Mouse (Mus musculus) brain, adult 2 months (tissue): Measurements from ENCODE around the gene Cdk5rap1.
"Not testable (repeated sequence)": the region's sequence is repeated elsewhere in the genome, so short reads cannot be mapped to it uniquely, and the experiment has no call there.

Source experiments
- DNase-seq: peaks from one replicate; pipeline ENCODE4 v3.0.0; 2011; ENCODE audit warnings: low read depth, low spot score

Cdk5rap1 gene

DNA sequence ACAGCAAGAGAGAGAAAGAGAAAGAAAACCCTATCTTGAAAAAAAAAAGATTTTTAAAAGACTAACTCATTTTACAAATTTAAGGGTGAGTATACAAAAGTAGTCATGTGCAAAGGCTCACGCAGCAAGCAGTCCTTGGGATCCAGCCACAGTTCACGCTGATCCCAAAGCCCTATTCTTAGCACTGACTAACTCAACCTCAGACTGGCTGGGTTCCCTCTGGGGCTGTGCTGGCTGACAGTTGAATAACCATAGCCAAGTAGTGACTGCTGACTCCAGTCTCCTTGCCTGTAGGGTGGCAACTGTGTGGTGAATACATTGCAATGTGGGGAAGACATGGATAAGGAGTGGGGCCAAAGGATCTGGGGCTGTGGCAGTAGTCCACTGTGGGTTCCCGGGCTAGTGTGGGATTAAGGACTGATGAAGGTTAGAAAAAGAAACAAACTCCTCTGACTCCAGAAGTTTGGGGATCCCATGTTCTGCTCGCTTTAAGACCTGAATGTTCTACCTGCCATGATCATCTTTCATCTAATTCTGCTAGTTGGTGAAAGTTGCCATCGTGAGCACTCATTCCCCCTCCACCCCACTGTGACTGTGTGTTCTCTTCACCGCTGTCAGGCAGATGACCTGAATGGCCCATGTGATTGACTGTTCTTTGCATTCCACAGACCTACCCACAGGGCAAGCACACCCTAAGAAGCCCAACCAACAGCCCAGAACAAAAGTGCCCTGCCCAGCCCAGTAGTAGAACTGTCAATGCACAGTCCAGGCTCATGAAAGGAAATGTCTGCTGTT is 2.2 kb upstream of the Cdk5rap1 start:
- DNase-seq: peak; percentile 65

DNA sequence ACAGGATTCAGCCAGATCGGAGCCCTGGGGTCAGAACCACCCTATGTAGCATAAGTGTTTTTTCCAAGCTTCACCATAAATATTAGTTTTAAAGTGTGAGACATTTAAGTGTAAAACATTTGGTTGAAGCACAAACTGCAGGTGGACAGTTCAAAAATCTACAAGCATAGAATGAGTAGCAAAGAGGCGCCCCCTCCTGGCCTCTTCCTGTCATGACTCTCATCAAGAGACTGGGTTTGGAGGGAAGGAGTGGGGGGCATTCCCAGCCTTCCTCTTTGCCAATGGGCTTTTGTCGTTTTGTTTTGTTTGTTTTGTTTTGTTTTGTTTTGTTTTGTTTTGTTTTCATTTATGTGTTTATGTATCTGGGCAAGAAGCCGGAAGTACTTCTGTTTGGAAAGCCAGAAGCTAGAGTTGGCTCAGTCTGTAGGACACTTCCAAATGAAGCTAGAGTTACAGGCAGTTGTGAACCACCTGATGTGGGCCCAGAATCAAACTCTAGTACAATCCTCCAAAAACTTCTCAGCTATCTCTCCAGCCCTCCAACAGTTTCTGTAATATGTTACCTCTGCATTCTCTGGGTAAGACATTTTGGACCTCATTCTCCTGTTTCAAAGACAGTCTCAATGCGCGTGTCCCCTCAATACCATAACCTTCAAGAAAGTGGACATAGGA is 1.3 kb upstream of the Cdk5rap1 start:
- peak; percentile 73 for DNase-seq

DNA sequence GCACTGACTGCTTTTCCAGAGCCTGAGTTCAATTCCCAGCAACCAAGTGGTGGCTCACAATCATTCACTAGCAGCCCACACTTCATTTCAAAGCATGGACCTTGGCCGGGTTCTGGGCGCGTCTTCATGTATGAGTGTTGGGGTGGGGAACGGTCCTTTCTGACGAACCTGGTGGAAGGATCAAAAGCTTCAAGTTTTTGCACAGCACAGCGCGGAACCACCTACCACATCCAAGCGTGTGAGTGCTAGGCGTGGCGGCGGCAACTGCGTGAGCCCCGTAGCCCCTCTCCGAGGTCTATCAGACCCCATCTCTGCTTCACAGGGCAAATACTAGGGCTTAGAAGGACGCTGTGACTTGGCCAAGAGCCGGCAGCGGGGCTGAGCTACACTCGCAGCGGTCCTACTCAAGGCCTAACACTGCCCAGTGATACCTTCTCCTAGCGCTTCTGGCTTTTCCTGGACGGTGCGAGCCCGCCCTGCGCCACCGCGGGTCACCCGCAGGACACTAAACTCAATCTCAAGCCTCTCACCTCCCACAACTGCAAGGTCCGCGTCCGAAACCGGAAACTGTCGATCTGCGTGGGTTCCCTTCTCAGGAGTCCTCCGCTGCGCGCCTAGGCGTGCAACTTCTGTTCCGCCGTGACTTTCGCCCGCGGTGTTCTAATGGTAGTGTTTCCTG is 520 bp downstream of the Cdk5rap1 start:
- DNase-seq: peak; percentile 95

DNA sequence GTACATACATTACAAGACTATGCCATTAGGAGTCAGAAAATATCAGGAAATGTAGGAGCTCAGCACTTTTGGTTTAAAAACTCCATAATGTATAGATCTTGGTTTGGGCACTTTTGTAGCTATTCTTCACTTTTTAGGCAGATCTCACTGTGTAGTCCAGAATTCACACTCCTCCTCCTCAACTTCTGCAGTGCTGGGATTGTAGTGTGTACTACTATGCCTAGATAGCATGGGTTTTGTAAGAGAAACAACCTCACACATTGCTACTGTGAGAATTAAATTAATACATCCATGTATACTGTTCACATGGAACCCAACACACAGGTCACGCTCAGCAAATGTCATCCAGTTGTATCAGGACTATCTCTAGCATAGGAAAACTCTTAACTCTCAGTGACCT is 5.3 kb downstream of the Cdk5rap1 start:
- peak; percentile 79 for DNase-seq

DNA sequence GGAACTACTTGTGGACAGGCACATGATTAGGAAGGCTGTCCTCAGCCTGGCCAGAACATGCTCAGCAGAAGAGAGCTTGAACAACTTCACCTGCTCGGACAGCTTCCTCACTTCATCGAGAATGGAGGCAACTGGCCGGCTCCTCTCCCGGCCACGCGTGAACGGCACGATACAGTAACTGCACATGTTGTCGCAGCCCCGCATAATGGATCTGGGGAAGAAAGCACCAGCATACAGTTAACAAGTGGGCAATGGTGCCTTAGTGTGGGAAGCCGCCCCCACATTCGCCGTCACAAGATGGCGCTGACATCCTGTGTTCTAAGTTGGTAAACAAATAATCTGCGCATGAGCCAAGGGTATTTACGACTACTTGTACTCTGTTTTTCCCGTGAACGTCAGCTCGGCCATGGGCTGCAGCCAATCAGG is 18.8 kb downstream of the Cdk5rap1 start:
- DNase-seq: not testable (repeated sequence)

DNA sequence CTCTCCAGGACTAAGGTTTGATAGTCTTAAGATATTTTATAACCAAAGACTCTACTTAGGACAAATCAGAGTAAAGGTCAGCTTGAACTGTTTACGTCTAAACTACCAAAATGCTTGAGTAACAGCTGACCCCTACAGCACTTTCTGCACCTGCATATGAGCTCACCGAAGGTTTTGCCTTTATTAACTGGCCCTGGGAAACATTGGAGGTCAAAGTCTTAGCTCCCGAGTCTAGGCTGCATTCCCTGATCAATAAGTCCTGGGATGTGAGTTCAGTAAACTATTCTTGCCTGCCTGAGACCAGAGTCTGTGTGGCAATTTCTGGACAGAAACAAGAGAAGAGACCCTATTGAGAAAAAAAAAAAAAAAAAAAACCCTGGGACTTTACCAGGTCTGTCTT is 24.7 kb downstream of the Cdk5rap1 start:
- no peak for DNase-seq

DNA sequence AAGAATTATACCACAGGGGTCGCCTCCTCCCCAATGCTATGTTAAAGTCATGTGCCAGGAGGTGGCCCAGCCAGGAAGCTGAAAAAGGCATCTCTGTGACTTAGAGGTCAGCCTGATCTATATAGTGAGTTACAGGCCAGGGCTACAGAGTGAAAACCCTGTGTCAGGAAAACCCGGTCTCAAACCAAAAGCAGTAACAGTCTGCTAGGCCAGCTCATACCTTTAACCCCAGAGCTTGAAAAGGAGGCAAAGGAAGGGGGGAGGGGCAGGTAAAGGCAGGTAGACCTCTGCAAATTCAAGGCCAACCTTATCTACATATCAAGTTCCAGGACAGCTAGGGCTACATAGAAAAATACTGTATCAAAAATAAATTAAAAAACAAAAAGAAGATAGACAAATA is 33.5 kb downstream of the Cdk5rap1 start:
- DNase-seq: no peak

DNA sequence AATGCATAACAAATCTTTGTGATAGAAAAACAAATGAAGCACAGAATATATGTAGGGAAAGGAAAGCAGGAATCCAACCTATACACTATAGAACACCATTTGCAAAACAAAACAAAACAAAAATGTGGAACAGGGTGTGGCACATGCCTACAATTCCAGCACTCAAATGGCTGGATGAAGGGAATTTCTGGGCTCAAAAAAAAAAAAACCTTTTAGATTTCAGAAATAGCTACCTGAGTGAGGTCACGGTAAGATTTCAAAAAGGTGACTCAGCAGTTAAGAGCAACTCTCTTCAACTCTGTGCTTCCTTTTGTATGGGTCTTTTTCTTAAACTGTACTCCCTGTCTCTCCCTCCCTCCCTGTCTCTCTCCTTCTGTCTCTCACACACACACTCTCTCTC is 34.6 kb downstream of the Cdk5rap1 start:
- no peak for DNase-seq

DNA sequence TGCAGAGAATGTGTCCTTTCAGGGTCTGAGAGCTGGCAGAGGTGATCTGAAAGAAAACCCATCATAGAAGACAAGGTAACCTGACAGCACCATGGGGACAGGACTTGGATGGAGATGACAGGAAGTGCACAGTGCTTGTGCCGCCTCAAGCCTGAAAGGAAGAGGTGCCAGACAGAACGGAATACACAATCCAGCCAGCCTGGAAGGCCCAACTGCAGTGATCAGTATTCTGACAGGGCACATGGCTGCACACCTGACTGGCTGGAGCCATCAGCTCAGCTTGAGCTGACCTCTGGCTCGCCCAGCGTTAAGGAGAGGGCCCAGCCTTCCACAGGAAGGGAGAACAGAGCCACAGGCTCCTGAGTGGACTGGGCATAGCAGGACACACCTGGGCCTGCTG is 37.2 kb downstream of the Cdk5rap1 start:
- DNase-seq: no peak

DNA sequence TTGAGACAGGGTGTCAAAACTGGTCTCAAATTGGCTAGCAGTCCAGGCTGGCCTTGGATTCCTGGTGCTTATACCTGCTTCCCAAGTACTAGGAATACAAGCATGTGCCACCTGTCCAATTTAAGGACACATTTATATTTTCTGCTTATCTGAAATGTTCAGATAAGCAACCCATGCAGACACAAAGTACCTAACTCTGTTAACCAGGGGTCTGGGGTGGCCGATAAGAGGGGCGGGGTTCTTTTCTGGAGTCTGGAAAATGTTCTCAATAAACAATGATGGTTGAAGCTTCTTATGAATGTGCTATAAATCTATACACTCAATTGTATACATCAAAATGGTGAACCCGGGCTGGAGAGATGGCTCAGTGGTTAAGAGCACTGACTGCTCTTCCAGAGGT is 46.0 kb downstream of the Cdk5rap1 start:
- no peak for DNase-seq

DNA sequence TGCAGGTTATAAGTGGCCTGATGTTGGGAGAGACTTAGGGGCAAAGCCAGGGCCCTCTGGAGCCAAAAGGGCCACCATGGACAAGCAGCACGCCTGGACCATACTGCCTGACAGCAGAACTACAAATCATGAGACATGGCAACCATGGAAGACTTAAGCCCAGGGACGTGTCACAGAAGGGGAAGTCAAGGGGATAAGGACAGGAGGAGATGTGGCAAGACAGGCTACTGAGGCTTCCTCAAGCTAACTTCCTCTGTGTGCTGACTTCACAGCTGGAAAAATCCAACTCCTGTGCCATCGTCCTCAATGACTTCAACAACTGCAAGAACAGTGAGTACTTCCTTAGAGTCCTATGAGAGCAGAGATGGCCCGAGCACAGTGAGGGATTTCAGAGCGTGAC is 59.0 kb downstream of the Cdk5rap1 start:
- not testable (repeated sequence) for DNase-seq

DNA sequence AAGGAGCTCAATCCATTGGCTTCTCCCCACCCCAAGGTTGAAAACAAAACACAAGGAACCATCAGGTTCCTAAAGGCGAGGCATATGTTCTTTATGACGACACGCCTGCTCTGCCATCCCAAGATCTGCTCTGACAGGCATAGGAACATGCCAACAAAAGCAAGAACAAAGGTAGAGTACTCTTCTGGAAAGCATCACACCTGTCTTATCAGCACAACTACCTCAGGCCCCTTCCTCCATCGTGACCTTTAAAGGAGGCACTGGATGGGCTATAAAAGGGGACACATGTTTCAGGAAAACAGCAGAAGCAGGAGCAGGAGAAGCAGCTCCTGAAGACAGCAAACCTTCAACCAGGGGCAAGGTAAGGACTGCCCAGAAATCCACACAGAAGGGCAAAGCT is 65.9 kb downstream of the Cdk5rap1 start, which contains the start of gene Bpifb9b:
Gene Bpifb9b, plus strand, starts transcription at position 301 of the 400 bp plus-strand sequence.
- DNase-seq: not testable (repeated sequence)

DNA sequence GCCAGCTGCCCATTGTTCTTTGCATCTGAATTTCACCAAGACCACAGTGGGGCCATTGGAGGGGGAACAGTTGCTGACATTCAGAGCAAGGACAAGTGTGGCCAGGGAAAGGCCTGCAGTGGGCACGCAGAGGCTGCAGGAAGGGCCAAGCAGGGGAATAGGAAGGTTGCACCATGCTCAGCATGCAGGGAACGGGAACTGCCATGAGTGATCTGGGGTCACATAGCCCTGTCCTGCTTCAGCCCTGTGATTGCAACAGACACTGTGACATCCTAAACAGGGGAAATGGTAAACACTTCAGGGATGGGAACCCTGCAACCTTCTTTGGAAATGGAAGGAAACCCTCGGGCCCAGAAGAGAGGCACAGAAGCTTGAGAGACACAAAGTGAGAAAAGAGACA is 68.2 kb downstream of the Cdk5rap1 start:
- DNase-seq: not testable (repeated sequence)

DNA sequence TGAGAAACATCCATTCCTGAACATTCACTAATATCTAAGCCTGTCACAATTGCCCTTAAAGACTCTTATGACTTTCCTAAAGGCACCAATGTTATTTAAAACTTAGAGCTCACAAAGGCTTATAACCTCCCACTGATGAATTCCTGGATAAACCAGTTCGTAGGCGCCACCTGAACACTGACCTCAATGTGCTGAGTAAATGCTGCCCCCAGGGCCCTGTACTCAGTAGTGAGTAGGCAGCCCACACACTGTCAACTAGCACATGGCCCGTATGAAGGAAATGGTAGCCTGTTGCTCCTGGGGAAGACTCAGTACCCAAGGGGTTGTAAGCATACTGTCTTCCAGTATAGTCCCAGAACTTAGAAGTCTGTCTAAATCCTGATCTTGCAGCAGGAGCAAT is 71.0 kb downstream of the Cdk5rap1 start:
- DNase-seq: no peak

DNA sequence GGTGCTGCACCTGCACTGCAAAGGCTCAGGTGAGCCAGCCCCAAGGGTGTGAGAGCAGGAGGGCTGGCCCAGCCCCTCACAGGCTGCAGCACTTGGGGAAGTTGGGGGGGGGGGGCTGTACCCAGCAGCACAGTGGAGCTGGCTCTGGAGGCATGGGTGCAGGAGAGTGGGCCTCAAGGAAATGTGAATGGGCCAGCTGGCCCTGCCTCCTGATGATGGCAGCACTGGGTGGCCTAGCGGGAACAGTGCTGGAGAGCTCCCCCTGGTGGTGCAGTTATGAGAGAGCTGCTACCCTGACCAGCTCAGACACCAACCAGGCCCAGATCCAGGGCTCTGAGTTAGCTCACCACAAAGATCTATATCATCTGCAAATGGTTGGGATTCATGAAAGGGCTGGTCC is 72.3 kb downstream of the Cdk5rap1 start:
- peak; percentile 65 for DNase-seq

DNA sequence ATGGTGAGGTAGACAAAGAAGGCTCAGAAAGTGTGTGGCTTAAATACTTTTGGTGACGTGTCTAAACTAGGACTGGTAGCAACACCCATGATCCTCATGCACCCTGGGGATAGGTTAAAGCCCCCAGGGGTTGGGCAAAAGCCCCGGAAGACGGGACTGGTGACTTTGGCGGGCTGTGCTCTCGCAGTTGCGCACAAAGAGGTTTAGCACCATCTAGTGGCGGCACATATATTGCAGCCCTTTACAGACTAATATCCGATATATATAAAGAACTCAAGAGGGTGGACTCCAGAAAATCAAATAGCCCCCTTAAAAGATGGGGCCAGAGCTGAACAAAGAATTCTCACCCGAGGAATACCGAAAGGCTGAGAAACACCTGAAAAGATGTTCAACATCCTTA is 78.1 kb downstream of the Cdk5rap1 start:
- DNase-seq: not testable (repeated sequence)

DNA sequence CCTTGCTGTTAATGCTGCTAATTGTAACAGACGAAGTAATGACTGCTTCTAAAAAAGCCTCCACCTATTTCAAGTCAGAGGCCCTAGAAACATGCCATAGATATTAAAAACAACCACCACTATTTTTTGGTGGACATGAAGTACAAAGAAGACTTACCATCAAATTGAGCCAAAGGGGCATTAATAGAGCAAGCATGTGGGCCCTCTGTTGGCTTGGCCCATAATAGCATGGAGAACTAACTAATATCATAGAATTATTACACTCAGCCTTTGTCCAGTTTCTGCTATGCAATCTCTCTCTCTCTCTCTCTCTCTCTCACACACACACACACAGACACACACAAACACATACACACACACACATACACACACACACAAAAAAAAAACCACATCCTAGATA is 80.0 kb downstream of the Cdk5rap1 start:
- peak; percentile 10 for DNase-seq

DNA sequence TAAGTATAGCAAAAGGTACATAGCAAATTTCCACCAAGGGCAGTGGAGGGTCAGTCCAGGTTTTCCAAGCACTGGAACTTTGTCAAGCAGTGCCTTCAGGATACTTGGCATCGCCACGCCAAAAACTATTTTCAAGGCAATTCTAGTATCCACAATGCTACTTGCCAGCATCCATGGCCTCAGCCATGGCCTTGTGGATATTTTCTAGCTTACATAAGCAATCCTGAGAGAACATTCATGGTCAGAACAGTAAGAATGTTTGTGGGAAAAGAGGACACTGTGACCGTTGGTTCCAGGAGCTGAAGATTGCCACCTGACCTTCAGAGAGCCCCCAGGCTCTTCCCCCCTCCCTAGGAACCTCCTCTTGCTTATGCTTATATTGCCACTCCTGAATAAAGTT is 80.9 kb downstream of the Cdk5rap1 start:
- not testable (repeated sequence) for DNase-seq
